Mouse (Mus musculus) cerebellum, postnatal 14 days (tissue): Measurements from ENCODE around the gene Mrpl51.

Experiments used
- DNase-seq, 2 experiments: peaks; one replicate each; pipeline ENCODE4 v3.0.0; 2021; ENCODE audit warnings: mixed read lengths in 2 of 2

Mrpl51 gene

GRCm38 (mm10) chr6:125236782-125237181 is 45.2 kb downstream of the Mrpl51 start, which contains the start of gene Cd27:
Gene Cd27, minus strand, starts transcription at chr6:125237010.
- no peak for DNase-seq

- no peak for DNase-seq
Observed at GRCm38 (mm10) chr6:125237421-125237820, 45.8 kb downstream of the Mrpl51 start.

- DNase-seq = no peak
Observed at GRCm38 (mm10) chr6:125238396-125238795, 46.8 kb downstream of the Mrpl51 start.

GRCm38 (mm10) chr6:125239547-125239946 is 47.9 kb downstream of the Mrpl51 start:
- DNase-seq = no peak

GRCm38 (mm10) chr6:125240617-125241016 is 49.0 kb downstream of the Mrpl51 start:
- DNase-seq = no peak

- no peak for DNase-seq
Observed at GRCm38 (mm10) chr6:125241566-125241965, 50.0 kb downstream of the Mrpl51 start.

- no peak for DNase-seq
Observed at GRCm38 (mm10) chr6:125244551-125244950, 53.0 kb downstream of the Mrpl51 start.
